In the genomic region with DNA sequence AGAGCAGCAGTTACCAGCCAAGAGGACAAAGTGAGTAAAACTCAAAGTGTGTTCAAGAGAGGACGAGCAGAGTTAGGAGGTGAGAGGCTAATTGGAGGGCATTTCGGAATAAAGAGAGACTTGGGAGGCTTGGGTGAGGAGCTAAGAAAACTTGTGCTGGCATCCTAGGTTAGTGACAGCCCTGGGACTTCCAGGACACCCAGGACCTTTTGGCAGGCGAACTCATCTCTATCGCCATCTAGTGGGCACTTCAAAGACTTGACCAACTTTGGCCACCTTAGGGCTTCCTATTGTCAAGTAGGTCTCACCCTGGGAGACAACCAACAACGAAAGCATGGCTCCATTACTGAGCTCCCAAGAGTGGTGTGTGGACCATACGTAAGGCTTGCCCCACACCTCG, we compare ENCODE assay signal across 9 mouse cellular contexts. TPM values are rescaled to one million over a fixed set of nuclear protein-coding genes. Genes with fewer than 3 reads are reported as not detected.
A peak's percentile ranks its signal among the peaks of the same experiment; 100 is the strongest.
DNase-seq lines count a peak whose midpoint lies in the region; ATAC-seq and TF ChIP-seq lines count a peak whose summit lies in the region.
"Had no signal": no experiment of that assay in that cellular context is flagged by ENCODE, and none has a peak within 500 bp of the region (broad histone marks: within the 10 kb centered on the region; RNA-seq: fewer than 3 reads in every experiment).

No protein-coding gene starts in this region.

- DNase-seq in layer of hippocampus, adult 11-12 months (ENCODE audit: low spot score), result peak; percentile 45
- DNase-seq in layer of hippocampus, adult 9-10 months (ENCODE audit: low spot score), result no peak
- DNase-seq in adrenal gland, postnatal 10 days, result peak; percentile 56
- peak; percentile 81 for DNase-seq in embryonic facial prominence, embryonic 11.5 days (ENCODE audit: low spot score)
- DNase-seq in kidney, postnatal 4 days, result peak; percentile 44 to 64
- DNase-seq in retina, embryonic 14.5 days (ENCODE audit: low spot score), result peak; percentile 91
- DNase-seq in yolk sac, embryonic 10.5 days (ENCODE audit: low spot score), result no peak

- H3K4me1 ChIP-seq in ES-Bruce4 (ENCODE audit: control insufficient read depth, insufficient read depth, low read length), result no peaks in the 10 kb centered on the region
- H3K4me1 ChIP-seq in embryonic facial prominence, embryonic 11.5 days (ENCODE audit: control insufficient read depth, insufficient read depth, low read length), result no peaks in the 10 kb centered on the region

- TF ChIP-seq EP300 in ES-Bruce4 (IDR thresholded peaks at IDR 0.05; ENCODE audit: insufficient read depth, low read depth, low read length), result no peak

- peak; percentile 72 for TF ChIP-seq CTCF in ES-Bruce4 (IDR thresholded peaks at IDR 0.05; ENCODE audit: low read depth, low read length)

- H3K36me3 ChIP-seq in ES-Bruce4 (ENCODE audit: control insufficient read depth, insufficient read depth, low read length, poor library complexity, severe bottlenecking), result no peaks in the 10 kb centered on the region
- H3K36me3 ChIP-seq in embryonic facial prominence, embryonic 11.5 days (replicated peaks; ENCODE audit: control insufficient read depth, insufficient read depth, low read depth, low read length), result no peaks in the 10 kb centered on the region
- H3K36me3 ChIP-seq: neural tube, embryonic 12.5 days had no signal

- ATAC-seq in embryonic facial prominence, embryonic 11.5 days (replicated peaks; ENCODE audit: insufficient number of reproducible peaks, low FRiP score, low TSS enrichment, low read depth), result no peak

- H3K27me3 ChIP-seq in ES-Bruce4 (ENCODE audit: control insufficient read depth, insufficient read depth, low read length, poor library complexity, severe bottlenecking), result no peaks in the 10 kb centered on the region
- no peaks in the 10 kb centered on the region for H3K27me3 ChIP-seq in embryonic facial prominence, embryonic 11.5 days (ENCODE audit: control insufficient read depth, insufficient read depth, low read length)

- TF ChIP-seq POLR2A in ES-Bruce4 (IDR thresholded peaks at IDR 0.05; ENCODE audit: insufficient read depth, low read length), result no peak

- no peak overlapping the region for H3K4me3 ChIP-seq in ES-Bruce4 (ENCODE audit: low read depth, low read length)
- H3K4me3 ChIP-seq in embryonic facial prominence, embryonic 11.5 days (ENCODE audit: low read depth, low read length), result no peak overlapping the region
- H3K4me3 ChIP-seq: neural tube, embryonic 12.5 days had no signal

- H3K9ac ChIP-seq in ES-Bruce4 (ENCODE audit: low read depth, poor library complexity, severe bottlenecking), result no peak overlapping the region
- no peak overlapping the region for H3K9ac ChIP-seq in embryonic facial prominence, embryonic 11.5 days (replicated peaks; ENCODE audit: low read length)
- H3K9ac ChIP-seq: neural tube, embryonic 12.5 days had no signal

- H3K27ac ChIP-seq in ES-Bruce4 (ENCODE audit: insufficient read depth, low read length), result no peak overlapping the region
- no peak overlapping the region for H3K27ac ChIP-seq in embryonic facial prominence, embryonic 11.5 days (replicated peaks; ENCODE audit: low read depth, low read length)
- H3K27ac ChIP-seq: neural tube, embryonic 12.5 days had no signal

- WGBS in embryonic facial prominence, embryonic 11.5 days, result 23% methylated on average over 7 of the region's 7 CpGs

- H3K4me2 ChIP-seq in embryonic facial prominence, embryonic 11.5 days (ENCODE audit: low read depth, low read length), result no peak overlapping the region
- H3K4me2 ChIP-seq: neural tube, embryonic 12.5 days had no signal

- no peaks in the 10 kb centered on the region for H3K9me3 ChIP-seq in ES-Bruce4 (replicated peaks; ENCODE audit: control insufficient read depth, insufficient read depth, low read length, poor library complexity, severe bottlenecking)
- no peaks in the 10 kb centered on the region for H3K9me3 ChIP-seq in embryonic facial prominence, embryonic 11.5 days (replicated peaks; ENCODE audit: control insufficient read depth, low read length)
- H3K9me3 ChIP-seq: neural tube, embryonic 12.5 days had no signal

RNA-seq across cellular contexts. Expression of gene Vipr1, which starts 28.8 kb away (rescaled TPM):
- polyA plus RNA-seq in ES-Bruce4 (2011; ENCODE audit: insufficient read depth, insufficient read length, low read depth, missing spikeins), result 0.23 and 0.28 TPM in 2 replicates
- total RNA-seq in adrenal gland, postnatal 10 days (2021), result 1 to 10 TPM; 2.8 to 5.2 TPM
- 0.08 and 0.57 TPM in 2 replicates for polyA plus RNA-seq in embryonic facial prominence, embryonic 11.5 days (2014; fragmentation: Nextera tagmentation; extraction: Ambion mirVana)

RNA-seq across cellular contexts. Expression of gene Lyzl4, which starts 29.4 kb away (rescaled TPM):
- polyA plus RNA-seq in ES-Bruce4 (2011; ENCODE audit: insufficient read depth, insufficient read length, low read depth, missing spikeins), result not detected in 2 replicates
- under 1 TPM in 1 of 2 experiments, not detected in 1; 0.48 TPM for total RNA-seq in adrenal gland, postnatal 10 days (2021)
- polyA plus RNA-seq in embryonic facial prominence, embryonic 11.5 days (2014; fragmentation: Nextera tagmentation; extraction: Ambion mirVana), result not detected in 2 replicates
- polyA plus RNA-seq: neural tube, embryonic 12.5 days had no signal

RNA-seq across cellular contexts. Expression of gene Sec22c, which starts 34.0 kb away (rescaled TPM):
- 10.3 and 12.1 TPM in 2 replicates for polyA plus RNA-seq in ES-Bruce4 (2011; ENCODE audit: insufficient read depth, insufficient read length, low read depth, missing spikeins)
- 1 to 10 TPM; 5.4 to 5.8 TPM for total RNA-seq in adrenal gland, postnatal 10 days (2021)
- polyA plus RNA-seq in embryonic facial prominence, embryonic 11.5 days (2014; fragmentation: Nextera tagmentation; extraction: Ambion mirVana), result 11.6 and 12.3 TPM in 2 replicates

RNA-seq across cellular contexts. Expression of gene Ss18l2, which starts 38.8 kb away (rescaled TPM):
- polyA plus RNA-seq in ES-Bruce4 (2011; ENCODE audit: insufficient read depth, insufficient read length, low read depth, missing spikeins), result 51.6 and 51.9 TPM in 2 replicates
- total RNA-seq in adrenal gland, postnatal 10 days (2021), result 10 to 100 TPM; 51.5 to 60.9 TPM
- 96.0 and 109 TPM in 2 replicates for polyA plus RNA-seq in embryonic facial prominence, embryonic 11.5 days (2014; fragmentation: Nextera tagmentation; extraction: Ambion mirVana)

RNA-seq across cellular contexts. Expression of gene Nktr, which starts 47.7 kb away (rescaled TPM):
- polyA plus RNA-seq in ES-Bruce4 (2011; ENCODE audit: insufficient read depth, insufficient read length, low read depth, missing spikeins), result 109 and 117 TPM in 2 replicates
- total RNA-seq in adrenal gland, postnatal 10 days (2021), result 10 to 100 TPM; 55.1 to 98.4 TPM
- 59.7 and 61.2 TPM in 2 replicates for polyA plus RNA-seq in embryonic facial prominence, embryonic 11.5 days (2014; fragmentation: Nextera tagmentation; extraction: Ambion mirVana)

Comparison
In these comparisons a context has a peak if more than half of its experiments do, and no peak if none do; other contexts are left out.
1. DNase-seq: peak in layer of hippocampus, adult 11-12 months (single experiment), adrenal gland, postnatal 10 days (single experiment), embryonic facial prominence, embryonic 11.5 days (single experiment), kidney, postnatal 4 days (2 of 2) and retina, embryonic 14.5 days (single experiment); none in layer of hippocampus, adult 9-10 months (single experiment) and yolk sac, embryonic 10.5 days (single experiment).